Mouse (Mus musculus) G1E (cell line): Measurements from ENCODE around the gene Skp2. TPM values are rescaled to one million over a fixed set of nuclear protein-coding genes. Genes with fewer than 3 reads are reported as not detected.

Experiments
- ATAC-seq: 2 replicates; pipeline ENCODE4 v1.8.0; 2016; ENCODE audit warnings: mild to moderate bottlenecking; ENCODE audit not compliant: insufficient number of reproducible peaks, poor library complexity, low FRiP score, severe bottlenecking; ENCODE audit errors: extremely low read depth
- DNase-seq: peaks from one replicate; pipeline ENCODE4 v3.0.0; 2012; ENCODE audit warnings: low spot score
- H3K27me3 ChIP-seq: 2 replicates; pipeline ENCODE4 v1.6.1; 2012; ENCODE audit warnings: mild to moderate bottlenecking, low read length, inconsistent platforms; ENCODE audit not compliant: insufficient read depth
- H3K36me3 ChIP-seq: replicated peaks from 2 replicates; pipeline ENCODE3; 2012; ENCODE audit warnings: mild to moderate bottlenecking, inconsistent platforms
- H3K4me1 ChIP-seq: 2 replicates; pipeline ENCODE4 v1.6.1; 2012; ENCODE audit warnings: low read depth, low read length, inconsistent platforms, mixed read lengths; ENCODE audit not compliant: insufficient read depth
- H3K4me3 ChIP-seq: 2 replicates; pipeline ENCODE4 v1.5.1; 2012; ENCODE audit warnings: low read depth, mild to moderate bottlenecking, inconsistent platforms, low read length, moderate library complexity, mixed read lengths
- H3K9me3 ChIP-seq: replicated peaks from 2 replicates; pipeline ENCODE4 v1.6.1; 2012; ENCODE audit warnings: inconsistent platforms
- CTCF ChIP-seq: IDR thresholded peaks from 2 replicates; pipeline ENCODE4 v1.5.1; 2012; ENCODE audit warnings: low read depth, low read length, inconsistent platforms, mixed read lengths
- GATA1 ChIP-seq: IDR thresholded peaks from 2 replicates; pipeline ENCODE4 v1.6.1; 2012; ENCODE audit warnings: borderline replicate concordance, low read length, inconsistent platforms, mixed read lengths
- GATA2 ChIP-seq: IDR thresholded peaks from 2 replicates; pipeline ENCODE4 v1.6.1; 2012; ENCODE audit warnings: low read depth, low read length, inconsistent platforms, borderline replicate concordance
- POLR2AphosphoS5 ChIP-seq: IDR thresholded peaks from 2 replicates; pipeline ENCODE4 v1.6.1; 2012; ENCODE audit warnings: low read depth, low read length, inconsistent platforms; ENCODE audit not compliant: insufficient replicate concordance
- TAL1 ChIP-seq: conservative IDR thresholded peaks from 2 replicates; pipeline ENCODE4 v1.6.1; 2012; ENCODE audit warnings: low read depth, low read length, inconsistent platforms, mixed read lengths
- polyA plus RNA-seq: library from polyadenylated mRNA; stranded (reverse); fragments of >175 nt; gene quantifications from 2 replicates; pipeline ENCODE4 v1.2.3, GENCODE M21; 2012
- total RNA-seq, 2 experiments: library from RNA; stranded (forward) in 1 of 2; stranded (reverse) in 1 of 2; fragments of 200-1000 nt in 1 of 2; fragments of >200 nt in 1 of 2; fragmentation: Nextera tagmentation in 1 of 2; gene quantifications; 2 replicates each; pipeline ENCODE4 v1.2.3; 2014 to 2017

Gene Skp2
- total and polyA plus RNA-seq, 3 experiments = 10.2 to 35.3 (median 28.7) TPM

DNA sequence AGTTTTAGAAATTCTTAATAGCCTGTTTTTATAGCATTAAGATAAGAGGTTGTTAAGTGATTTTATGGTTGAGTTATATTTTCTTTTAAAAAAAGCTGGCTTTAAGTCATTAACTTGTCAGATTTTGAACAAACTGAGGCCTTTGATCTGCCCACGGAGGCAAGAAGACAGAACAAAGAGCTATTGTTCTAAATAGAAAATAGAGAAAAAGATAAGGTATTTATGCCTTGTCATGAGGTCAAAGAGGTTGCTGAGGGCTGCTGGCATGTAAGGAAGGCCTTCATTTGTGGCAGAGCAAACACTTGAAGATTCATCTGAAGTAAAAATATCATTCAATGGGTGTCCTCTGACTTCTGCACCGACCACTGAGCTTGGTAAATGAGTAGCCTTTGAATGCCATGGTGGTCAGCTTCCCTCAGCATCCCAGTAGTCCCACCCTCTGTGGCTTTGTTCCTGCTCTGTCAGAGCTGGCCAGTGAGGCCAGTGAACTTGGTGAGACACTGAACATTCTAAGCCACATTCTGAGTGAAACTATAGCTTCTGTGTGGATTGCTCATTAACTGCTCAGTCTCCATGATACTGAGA, 66.0 kb downstream of the Skp2 start:
- H3K9me3 ChIP-seq = no peaks in the 10 kb centered on the region
- H3K36me3 ChIP-seq = peaks cover 96% of the 10 kb centered on the region
- H3K4me1 ChIP-seq = peaks cover 85% of the 10 kb centered on the region

DNA sequence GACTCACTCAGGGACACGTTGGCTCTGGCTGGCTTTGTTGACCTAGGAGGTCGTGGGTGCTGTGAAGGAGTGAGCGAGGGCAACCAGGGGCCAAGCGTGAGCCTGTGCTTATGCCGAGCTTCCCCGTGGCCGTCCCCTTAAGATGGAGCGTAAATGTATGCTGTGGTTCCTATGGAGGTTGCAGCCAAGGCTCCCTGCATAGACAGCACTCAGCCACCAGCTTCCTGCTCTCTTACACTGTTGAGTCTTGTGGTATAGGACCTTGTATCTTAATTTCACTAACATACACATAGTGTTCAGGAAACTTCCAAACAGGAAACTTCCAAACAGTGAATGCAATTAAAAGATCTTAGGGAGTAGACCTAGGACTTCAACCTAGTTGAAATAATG, 66.5 kb downstream of the Skp2 start:
- H3K36me3 ChIP-seq = peaks cover 95% of the 10 kb centered on the region
- no peak for DNase-seq
- TF ChIP-seq CTCF (no peak), GATA1 (no peak), GATA2 (no peak), TAL1 (no peak), POLR2AphosphoS5 (no peak)
- H3K4me1 ChIP-seq = peaks cover 83% of the 10 kb centered on the region
- H3K27me3 ChIP-seq = no peaks in the 10 kb centered on the region
- no peak for ATAC-seq
- H3K4me3 ChIP-seq = no peak overlapping the region
- H3K9me3 ChIP-seq = no peaks in the 10 kb centered on the region

More for the DNA sequence above, 66.0 kb downstream of the Skp2 start:
- TF ChIP-seq CTCF (no peak), GATA1 (no peak)
- H3K4me3 ChIP-seq = no peak overlapping the region
- no peaks in the 10 kb centered on the region for H3K27me3 ChIP-seq
- DNase-seq (no peak), ATAC-seq (no peak)

DNA sequence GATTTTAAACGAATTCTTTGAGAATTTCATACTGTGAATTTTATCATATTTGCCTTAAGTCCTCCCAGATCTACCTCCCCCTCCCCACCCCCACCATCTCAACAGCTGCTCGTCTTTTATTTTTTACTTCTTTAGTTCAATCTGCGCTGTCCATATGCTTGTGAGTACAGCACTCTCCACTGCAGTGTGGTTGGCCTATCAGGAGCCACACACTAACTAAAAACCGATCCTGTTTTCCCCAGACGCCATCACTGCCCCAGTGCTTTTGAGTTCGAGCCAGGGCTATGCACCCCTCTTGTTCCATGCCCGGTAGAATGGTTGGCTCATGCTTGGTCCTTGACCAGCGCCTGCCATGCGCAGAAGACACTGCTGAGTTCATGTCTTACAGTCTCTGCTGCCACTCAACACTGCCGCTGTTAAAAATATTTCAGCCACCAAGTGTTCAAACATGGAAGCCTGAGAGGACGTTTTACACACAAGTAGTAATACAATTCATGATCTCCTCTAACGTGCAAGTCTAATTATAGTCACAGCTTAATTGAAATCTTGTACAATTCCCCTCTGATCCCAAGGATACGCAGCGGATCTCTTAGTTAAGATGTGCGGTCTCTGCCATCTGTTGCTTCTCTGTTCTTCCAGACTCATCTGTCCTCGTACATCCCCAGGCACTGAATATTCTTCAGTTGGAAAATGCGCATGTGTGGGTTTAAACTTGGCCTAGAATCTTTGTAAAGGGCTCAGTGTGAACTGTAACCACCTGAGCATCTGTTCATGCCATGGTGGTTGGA, 67.1 kb downstream of the Skp2 start:
- Histone ChIP-seq H3K36me3 (peaks cover 95% of the 10 kb centered on the region), H3K9me3 (no peaks in the 10 kb centered on the region), H3K4me1 (peaks cover 79% of the 10 kb centered on the region), H3K4me3 (no peak overlapping the region), H3K27me3 (no peaks in the 10 kb centered on the region)
- DNase-seq = no peak
- TF ChIP-seq GATA2 = no peak
- no peak for TF ChIP-seq TAL1
- no peak for TF ChIP-seq POLR2AphosphoS5
- no peak for TF ChIP-seq GATA1
- no peak for TF ChIP-seq CTCF
- ATAC-seq = no peak

DNA sequence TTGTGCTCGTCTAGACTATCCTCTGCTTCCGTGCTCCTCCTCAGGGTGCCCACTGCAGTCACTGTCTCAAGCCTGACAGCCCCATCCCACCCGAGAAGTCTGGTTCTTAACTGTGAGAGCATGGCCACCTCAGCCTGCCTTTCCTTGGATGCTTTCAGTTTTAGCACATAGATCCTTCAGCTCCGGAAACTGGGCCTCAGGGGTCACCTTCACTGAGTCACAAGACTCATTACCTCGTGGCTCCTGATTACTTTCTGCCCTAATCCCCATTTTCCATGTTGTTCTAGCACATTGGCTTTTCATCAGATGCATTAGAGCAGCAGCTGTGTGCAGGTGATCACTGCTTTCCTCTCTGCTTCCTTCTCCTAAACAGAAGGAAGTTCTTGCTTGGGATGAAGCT, 67.8 kb downstream of the Skp2 start:
- peaks cover 79% of the 10 kb centered on the region for H3K4me1 ChIP-seq
- H3K9me3 ChIP-seq = no peaks in the 10 kb centered on the region
- H3K27me3 ChIP-seq = no peaks in the 10 kb centered on the region
- DNase-seq = no peak
- H3K36me3 ChIP-seq = peaks cover 94% of the 10 kb centered on the region
- no peak for TF ChIP-seq TAL1
- no peak for TF ChIP-seq POLR2AphosphoS5
- H3K4me3 ChIP-seq = no peak overlapping the region
- no peak for ATAC-seq

DNA sequence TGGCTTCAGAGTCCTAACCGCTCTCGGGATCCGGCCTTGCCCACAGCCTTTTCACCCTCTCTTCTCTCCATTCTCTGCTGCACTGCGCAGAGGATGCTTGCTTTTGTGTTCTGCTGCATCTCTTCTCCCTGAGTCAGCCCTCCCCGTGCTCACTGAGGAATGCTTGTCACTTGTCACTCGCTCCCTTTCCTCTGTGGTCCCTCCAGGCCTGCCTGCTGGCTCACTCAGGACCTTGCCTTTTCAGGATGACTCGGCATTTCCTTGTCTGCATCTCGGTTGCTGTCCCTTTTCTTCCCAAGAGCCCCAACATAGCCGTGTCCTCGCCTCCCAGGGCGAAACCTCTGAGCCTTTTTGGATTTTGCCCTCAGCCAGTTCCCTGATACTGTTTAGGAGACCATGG, 68.4 kb downstream of the Skp2 start:
- no peaks in the 10 kb centered on the region for H3K27me3 ChIP-seq
- H3K9me3 ChIP-seq = no peaks in the 10 kb centered on the region
- H3K36me3 ChIP-seq = peaks cover 92% of the 10 kb centered on the region
- no peak for TF ChIP-seq GATA2
- TF ChIP-seq GATA1 = no peak
- no peak for TF ChIP-seq CTCF
- TF ChIP-seq POLR2AphosphoS5 = no peak
- peak; percentile 68 for ATAC-seq
- no peak for DNase-seq
- H3K4me3 ChIP-seq = no peak overlapping the region; the same call in 1 of the 2 replicates
- H3K4me1 ChIP-seq = peaks cover 78% of the 10 kb centered on the region

DNA sequence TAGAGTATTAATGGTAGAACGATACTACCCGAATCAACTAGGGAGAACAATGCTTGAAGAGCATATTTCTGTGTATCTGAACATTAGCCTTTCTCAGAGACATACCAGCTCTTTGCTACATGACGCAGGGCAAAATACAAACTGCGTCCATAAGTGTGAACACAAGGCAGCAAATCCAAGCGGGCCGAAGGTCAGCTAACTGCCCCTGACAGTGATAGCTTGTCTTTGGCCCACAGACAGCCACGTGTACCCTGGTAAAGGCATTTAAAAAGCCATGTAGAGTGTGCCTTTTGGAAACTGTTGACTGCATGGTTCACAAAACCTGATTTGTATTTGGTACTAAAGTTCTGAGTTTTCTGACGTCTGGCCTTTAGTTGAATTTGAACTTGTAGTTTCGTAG, 72.5 kb downstream of the Skp2 start:
- H3K4me3 ChIP-seq = no peak overlapping the region
- H3K4me1 ChIP-seq = peaks cover 78% of the 10 kb centered on the region
- H3K27me3 ChIP-seq = no peaks in the 10 kb centered on the region
- TF ChIP-seq GATA1 (no peak), CTCF (no peak), POLR2AphosphoS5 (no peak), TAL1 (no peak), GATA2 (no peak)
- ATAC-seq (no peak), DNase-seq (no peak)
- peaks cover 72% of the 10 kb centered on the region for H3K36me3 ChIP-seq
- no peaks in the 10 kb centered on the region for H3K9me3 ChIP-seq

DNA sequence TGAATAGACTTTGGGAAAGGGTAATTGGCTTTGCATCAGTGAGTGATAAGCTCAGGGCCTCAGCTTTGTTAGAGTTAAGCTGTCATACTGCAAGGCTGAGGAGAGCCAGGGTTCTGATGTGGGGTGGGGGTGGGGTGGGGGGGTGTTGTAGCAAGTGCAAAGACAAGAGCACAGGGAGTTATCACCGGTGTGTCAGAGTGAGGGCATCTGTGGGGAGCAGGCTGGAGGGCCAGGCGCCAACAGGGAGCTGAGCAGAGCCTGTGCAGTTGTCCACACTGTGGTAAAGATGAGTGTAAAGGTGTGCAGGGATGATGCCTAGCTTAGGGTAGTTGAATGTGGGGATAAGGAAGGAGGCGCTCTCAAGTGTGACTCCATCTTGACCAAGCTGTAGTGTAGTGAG, 73.9 kb downstream of the Skp2 start:
- ATAC-seq = no peak
- no peaks in the 10 kb centered on the region for H3K27me3 ChIP-seq
- H3K4me3 ChIP-seq = peak overlapping the region; percentile 44; the same call in 1 of the 2 replicates
- no peaks in the 10 kb centered on the region for H3K9me3 ChIP-seq
- peaks cover 79% of the 10 kb centered on the region for H3K4me1 ChIP-seq
- peaks cover 69% of the 10 kb centered on the region for H3K36me3 ChIP-seq
- no peak for DNase-seq
- no peak for TF ChIP-seq TAL1
- TF ChIP-seq CTCF = no peak
